Mouse (Mus musculus) testis, adult 2 months (tissue): ENCODE measurements around the gene Btbd9.

Experiments used
- CTCF ChIP-seq: fragments of 200-500 bp; IDR thresholded peaks from 2 replicates; pipeline ENCODE4 v1.5.1; 2012; ENCODE audit warnings: low read depth, mild to moderate bottlenecking, inconsistent platforms, low read length, moderate library complexity; ENCODE audit not compliant: control insufficient read depth, insufficient read depth, insufficient replicate concordance
- POLR2A ChIP-seq: fragments of 200-500 bp; IDR thresholded peaks from 2 replicates; pipeline ENCODE4 v1.6.1; 2012; ENCODE audit warnings: low read depth, mild to moderate bottlenecking, inconsistent platforms, low read length, moderate library complexity; ENCODE audit not compliant: control insufficient read depth

DNA sequence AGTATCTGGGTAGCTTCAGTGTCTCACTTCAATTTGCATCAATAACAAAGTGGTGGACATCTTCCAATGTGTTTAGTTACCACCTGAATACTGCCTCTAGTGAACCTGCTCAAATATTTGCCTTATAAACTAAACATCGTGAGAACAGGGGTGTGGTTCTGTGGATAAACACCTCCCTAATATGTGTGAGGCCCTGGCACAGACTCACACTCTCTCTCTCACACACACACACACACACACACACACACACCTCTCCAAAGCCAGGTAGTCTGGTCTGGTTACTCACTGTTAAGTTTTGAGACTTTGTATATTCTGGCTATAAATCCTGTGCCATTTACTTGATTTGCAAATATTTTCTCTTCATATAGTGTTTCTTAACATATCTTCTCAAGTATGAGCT is 154.0 kb downstream of the Btbd9 start:
- no peak for TF ChIP-seq POLR2A
- no peak for TF ChIP-seq CTCF
